Mouse (Mus musculus) forebrain, embryonic 14.5 days (tissue): ENCODE data around the gene Map1b. TPM values are rescaled to one million over a fixed set of nuclear protein-coding genes. Genes with fewer than 3 reads are reported as not detected.

Experiments used
- ATAC-seq: fragments of 200-750 bp; cut with Nextera tagmentation; 2 replicates; pipeline ENCODE4 v1.8.0; 2017; ENCODE audit warnings: mild to moderate bottlenecking, moderate library complexity
- DNase-seq: peaks from one replicate; pipeline ENCODE4 v3.0.0-alpha.2; 2015; ENCODE audit warnings: low spot score
- H3K27ac ChIP-seq: fragments of 300-500 bp; sonication (generic); 2 replicates; pipeline ENCODE4 v1.5.1; 2014; ENCODE audit warnings: low read depth, mild to moderate bottlenecking, control low read depth, low read length, moderate library complexity
- H3K27me3 ChIP-seq: fragments of 300-500 bp; sonication (generic); replicated peaks from 2 replicates; pipeline ENCODE4 v1.6.1; 2014; ENCODE audit warnings: low read length, control low read depth, mixed read lengths; ENCODE audit not compliant: control insufficient read depth, insufficient read depth
- H3K36me3 ChIP-seq: fragments of 300-500 bp; sonication (generic); 2 replicates; pipeline ENCODE4 v1.6.1; 2014; ENCODE audit warnings: low read length, control low read depth; ENCODE audit not compliant: control insufficient read depth, insufficient read depth
- H3K4me1 ChIP-seq: fragments of 300-500 bp; sonication (generic); 2 replicates; pipeline ENCODE4 v1.6.1; 2014; ENCODE audit warnings: antibody characterized with exemption, low read length, control low read depth; ENCODE audit not compliant: control insufficient read depth, insufficient read depth
- H3K4me2 ChIP-seq: fragments of 300-500 bp; sonication (generic); 2 replicates; pipeline ENCODE4 v1.6.1; 2014; ENCODE audit warnings: mild to moderate bottlenecking, control low read depth, low read length
- H3K4me3 ChIP-seq: fragments of 300-500 bp; sonication (generic); 2 replicates; pipeline ENCODE4 v1.5.1; 2014; ENCODE audit warnings: low read depth, low read length, control low read depth
- H3K9ac ChIP-seq: fragments of 300-500 bp; sonication (generic); 2 replicates; pipeline ENCODE4 v1.6.1; 2014; ENCODE audit warnings: mild to moderate bottlenecking, low read length, control low read depth, moderate library complexity
- H3K9me3 ChIP-seq: fragments of 300-500 bp; sonication (generic); replicated peaks from 2 replicates; pipeline ENCODE4 v1.6.1; 2016; ENCODE audit warnings: low read length, control low read depth, mixed read lengths; ENCODE audit not compliant: control insufficient read depth
- WGBS: fragments of 180-500 bp; shearing (Covaris S2); extraction: QIAGEN DNeasy Blood & Tissue Kit; methylation state at CpG from one replicate; pipeline ENCODE4 v1.1.7; 2014; 5-methylcytosine and 5-hydroxymethylcytosine counted together
- polyA plus RNA-seq: library from polyadenylated mRNA; unstranded; fragments of >200 nt; fragmentation: Nextera tagmentation; extraction: Ambion mirVana; gene quantifications from 2 replicates; pipeline ENCODE4 v1.2.1, GENCODE M21; 2014

Map1b gene
- polyA plus RNA-seq, 1 experiment from 2014 or later = 1,380 TPM

DNA sequence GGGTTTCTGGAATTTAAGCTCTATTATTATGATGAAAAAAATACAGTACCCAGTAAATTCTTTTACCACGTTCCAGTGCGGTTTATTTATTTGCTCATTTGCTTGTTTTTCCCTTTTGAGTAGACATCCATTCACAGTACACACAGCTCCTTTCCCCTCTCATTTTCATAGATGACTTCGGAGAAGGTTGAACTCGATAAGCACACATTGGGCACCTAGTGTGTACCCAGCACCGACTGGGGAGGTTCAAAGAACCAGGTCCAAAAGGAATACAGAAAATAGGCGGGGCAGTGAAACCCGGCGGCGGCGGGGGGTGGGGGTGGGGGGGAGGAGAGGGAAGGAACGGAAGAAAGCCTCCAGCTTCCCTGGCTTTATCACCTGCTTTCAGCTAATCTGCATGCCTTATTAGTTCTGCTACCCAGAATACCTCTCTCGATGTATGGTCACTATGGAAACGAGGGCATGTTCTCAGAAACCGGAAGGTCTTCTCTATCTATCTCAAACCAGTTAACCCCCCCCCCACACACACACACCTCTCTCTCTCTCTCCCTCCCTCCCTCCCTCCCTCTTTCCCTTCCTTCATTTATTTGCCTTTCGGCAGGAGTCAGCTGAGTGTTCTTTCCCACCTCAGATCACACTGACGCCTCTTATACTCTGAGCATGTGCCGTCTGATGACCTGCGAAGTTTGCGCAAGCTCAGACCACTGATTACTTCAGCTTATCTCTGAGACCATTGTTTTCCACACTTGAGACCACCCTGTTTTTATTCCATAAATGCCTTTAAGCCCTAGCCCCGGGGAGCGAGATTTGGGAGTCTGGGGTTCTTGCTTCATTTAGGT lies 25.3 kb upstream of the Map1b start:
- no peak overlapping the region; the same call in 1 of the 2 replicates for H3K9ac ChIP-seq
- H3K9me3 ChIP-seq = no peaks in the 10 kb centered on the region
- DNase-seq (peak; percentile 72), ATAC-seq (peak; percentile 80)
- peak overlapping the region; percentile 37 for H3K4me2 ChIP-seq
- H3K4me3 ChIP-seq = peak overlapping the region; percentile 5; the same call in 1 of the 2 replicates
- H3K36me3 ChIP-seq = no peaks in the 10 kb centered on the region
- H3K27ac ChIP-seq = no peak overlapping the region; the same call in 1 of the 2 replicates
- H3K27me3 ChIP-seq = no peaks in the 10 kb centered on the region
- WGBS = 26% methylated on average over 19 of the region's 21 CpGs
- H3K4me1 ChIP-seq = peaks cover 9% of the 10 kb centered on the region

DNA sequence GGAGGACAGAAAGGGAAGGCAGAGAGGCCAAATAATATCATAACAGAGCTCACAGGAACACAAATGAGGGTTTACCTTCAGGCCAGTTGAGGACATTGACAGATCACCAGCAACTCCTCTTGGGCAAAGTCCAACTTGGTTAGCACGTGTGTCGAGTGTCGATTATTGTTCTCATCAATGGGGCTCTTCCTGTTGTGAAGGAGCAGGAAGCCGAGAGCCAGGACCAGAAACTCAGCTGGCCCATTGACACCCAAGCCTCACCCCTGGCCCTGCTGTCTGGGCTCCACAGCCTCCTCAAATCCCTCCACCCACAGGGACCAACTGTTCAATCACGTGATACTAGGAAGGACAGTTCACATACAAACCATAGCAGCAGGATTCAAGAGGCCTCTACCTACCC lies 22.9 kb upstream of the Map1b start:
- Histone ChIP-seq H3K9ac (no peak overlapping the region), H3K27me3 (no peaks in the 10 kb centered on the region), H3K4me2 (no peak overlapping the region)

DNA sequence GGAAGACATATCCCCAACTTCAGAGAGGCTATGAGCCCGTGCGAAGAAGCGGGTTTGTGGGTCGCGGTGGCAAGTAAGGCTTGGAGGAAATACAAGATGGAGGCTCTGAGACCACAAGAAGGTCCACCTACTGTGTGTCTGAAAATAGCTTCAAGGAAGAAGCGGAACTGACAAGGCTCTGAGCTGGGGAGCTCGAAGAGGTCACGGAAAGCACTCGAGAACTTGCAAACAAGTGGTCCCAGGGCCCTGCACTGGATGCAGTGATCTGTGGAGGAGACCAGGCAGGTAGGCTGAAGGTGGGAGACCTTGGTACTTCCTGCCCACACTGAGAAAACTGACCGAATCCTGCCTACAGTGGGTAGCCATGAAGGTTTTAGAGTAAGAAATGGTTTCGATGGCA lies 22.5 kb upstream of the Map1b start:
- H3K4me1 ChIP-seq = peaks cover 9% of the 10 kb centered on the region
- H3K27me3 ChIP-seq = no peaks in the 10 kb centered on the region
- no peak overlapping the region for H3K27ac ChIP-seq
- no peak for ATAC-seq
- H3K9me3 ChIP-seq = no peaks in the 10 kb centered on the region
- H3K4me2 ChIP-seq = no peak overlapping the region
- no peaks in the 10 kb centered on the region for H3K36me3 ChIP-seq
- H3K9ac ChIP-seq = no peak overlapping the region
- no peak overlapping the region for H3K4me3 ChIP-seq
- DNase-seq = no peak
- WGBS = 97% methylated on average over 11 of the region's 11 CpGs

More for the DNA sequence above, 22.9 kb upstream of the Map1b start:
- no peak overlapping the region for H3K4me3 ChIP-seq
- DNase-seq = no peak
- no peak for ATAC-seq
- 87% methylated on average over 5 of the region's 5 CpGs for WGBS
- peaks cover 9% of the 10 kb centered on the region for H3K4me1 ChIP-seq
- H3K9me3 ChIP-seq = no peaks in the 10 kb centered on the region
- no peak overlapping the region for H3K27ac ChIP-seq
- H3K36me3 ChIP-seq = no peaks in the 10 kb centered on the region

DNA sequence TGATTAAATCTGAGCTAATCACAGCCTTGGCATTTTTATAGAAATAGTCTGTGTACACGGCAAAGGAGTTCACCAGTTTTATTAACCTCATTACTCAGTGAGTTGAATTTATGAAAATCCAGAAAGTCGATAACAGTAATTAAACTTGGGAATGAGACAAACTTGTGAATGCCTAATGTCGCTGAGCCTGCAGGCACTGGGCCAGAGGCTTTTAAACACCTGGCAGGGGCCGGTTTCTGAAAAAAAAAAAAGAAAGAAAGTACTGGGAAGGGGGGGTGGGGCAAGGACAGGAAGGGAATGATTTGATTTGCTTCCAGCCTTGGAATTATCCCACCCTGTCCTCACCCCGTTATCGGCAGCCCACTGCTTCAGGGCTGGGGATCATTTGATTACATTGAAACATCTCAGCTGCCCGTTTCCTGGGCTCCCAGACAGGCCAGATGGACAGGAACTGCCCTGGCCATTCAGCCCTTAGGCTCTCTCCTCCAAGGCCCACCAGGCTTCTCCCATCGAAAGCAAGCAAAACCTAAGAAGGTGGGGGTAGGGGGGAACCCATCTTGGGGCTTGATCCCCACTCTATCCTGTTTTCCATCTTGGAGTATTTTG lies 21.7 kb upstream of the Map1b start:
- no peak overlapping the region for H3K9ac ChIP-seq
- 14% methylated on average over 8 of the region's 8 CpGs for WGBS
- no peaks in the 10 kb centered on the region for H3K9me3 ChIP-seq
- H3K27me3 ChIP-seq = no peaks in the 10 kb centered on the region
- no peak overlapping the region for H3K4me3 ChIP-seq
- H3K4me2 ChIP-seq = 0 out of 2 replicates have a peak overlapping the region, but pooled peaks have one; percentile 3
- peak overlapping the region; percentile 14; the same call in 1 of the 2 replicates for H3K27ac ChIP-seq
- peak; percentile 60; the same call in 1 of the 2 replicates for ATAC-seq
- peaks cover 9% of the 10 kb centered on the region for H3K4me1 ChIP-seq
- peak; percentile 55 for DNase-seq
- H3K36me3 ChIP-seq = no peaks in the 10 kb centered on the region

DNA sequence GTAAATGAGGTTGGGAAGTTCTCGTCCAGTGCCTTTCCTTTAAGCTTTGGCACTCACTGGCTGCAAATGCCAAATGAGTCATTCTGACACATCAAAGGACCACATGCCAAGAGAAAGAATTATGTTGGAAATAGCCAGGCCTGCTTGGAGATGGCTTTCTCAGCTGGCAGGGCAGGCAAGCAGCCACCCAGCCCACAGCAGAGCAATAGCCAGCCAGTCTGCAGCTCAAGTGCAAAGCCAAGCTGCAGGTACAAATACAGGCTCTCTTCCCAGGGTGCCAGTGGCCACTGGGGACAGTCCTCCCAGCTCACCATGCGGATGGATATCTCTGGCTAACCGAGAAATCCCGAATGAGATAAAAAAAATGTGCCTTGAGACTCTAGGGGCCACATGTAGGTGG lies 12.1 kb upstream of the Map1b start:
- Histone ChIP-seq H3K4me1 (no peaks in the 10 kb centered on the region), H3K4me3 (no peak overlapping the region), H3K36me3 (no peaks in the 10 kb centered on the region), H3K9me3 (no peaks in the 10 kb centered on the region), H3K9ac (no peak overlapping the region), H3K27me3 (no peaks in the 10 kb centered on the region), H3K27ac (no peak overlapping the region), H3K4me2 (no peak overlapping the region)
- DNase-seq (no peak), ATAC-seq (no peak)
- WGBS = 79% methylated on average over 4 of the region's 4 CpGs

DNA sequence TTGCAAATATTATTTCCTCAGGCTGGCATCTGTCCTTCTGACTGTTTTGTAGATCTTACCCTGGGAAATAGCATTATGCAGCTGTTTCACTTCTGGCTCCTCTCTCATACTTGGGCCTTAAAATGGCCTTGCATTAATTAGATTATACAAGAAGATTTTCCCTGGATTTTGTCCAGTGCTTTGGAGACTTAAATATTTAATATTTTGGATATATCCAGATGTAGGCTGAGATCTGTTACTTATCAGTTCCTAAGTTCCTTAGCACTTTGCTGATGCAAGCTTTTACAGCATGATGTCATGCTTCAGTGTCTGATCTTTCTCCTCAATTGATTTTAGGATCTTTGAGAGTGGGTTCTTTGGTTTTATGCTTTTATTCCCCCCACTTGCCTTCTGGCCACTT lies 11.6 kb upstream of the Map1b start:
- no peak overlapping the region for H3K27ac ChIP-seq
- DNase-seq = no peak

DNA sequence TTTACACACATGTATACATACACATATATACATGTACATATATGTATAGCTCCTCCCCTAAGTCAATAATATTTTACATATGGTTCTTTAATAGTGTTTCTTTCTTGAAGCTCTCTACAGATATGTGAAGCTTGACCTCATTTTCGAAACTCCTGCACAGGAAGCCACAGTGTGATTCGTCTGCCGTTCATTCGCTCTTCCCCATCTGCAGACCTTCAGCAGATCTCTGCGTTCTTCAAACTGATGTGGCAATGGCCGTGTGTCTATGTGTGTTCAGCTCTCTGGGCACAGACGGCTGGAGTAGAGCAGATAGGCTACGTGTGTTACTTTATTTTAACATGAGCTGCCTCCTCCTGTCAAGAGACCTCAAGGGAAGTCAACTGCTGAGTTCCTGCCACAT lies 9.2 kb upstream of the Map1b start:
- H3K9me3 ChIP-seq = no peaks in the 10 kb centered on the region
- H3K9ac ChIP-seq = no peak overlapping the region
- no peaks in the 10 kb centered on the region for H3K4me1 ChIP-seq
- no peak for DNase-seq
- H3K36me3 ChIP-seq = no peaks in the 10 kb centered on the region
- WGBS = 91% methylated on average over 8 of the region's 8 CpGs
- no peak overlapping the region for H3K4me3 ChIP-seq
- H3K27me3 ChIP-seq = no peaks in the 10 kb centered on the region
- H3K4me2 ChIP-seq = no peak overlapping the region
- ATAC-seq = no peak
- no peak overlapping the region for H3K27ac ChIP-seq

More for the DNA sequence above, 11.6 kb upstream of the Map1b start:
- Histone ChIP-seq H3K36me3 (no peaks in the 10 kb centered on the region), H3K9me3 (no peaks in the 10 kb centered on the region), H3K9ac (no peak overlapping the region), H3K27me3 (no peaks in the 10 kb centered on the region), H3K4me3 (no peak overlapping the region), H3K4me2 (no peak overlapping the region), H3K4me1 (no peaks in the 10 kb centered on the region)
- ATAC-seq = no peak

DNA sequence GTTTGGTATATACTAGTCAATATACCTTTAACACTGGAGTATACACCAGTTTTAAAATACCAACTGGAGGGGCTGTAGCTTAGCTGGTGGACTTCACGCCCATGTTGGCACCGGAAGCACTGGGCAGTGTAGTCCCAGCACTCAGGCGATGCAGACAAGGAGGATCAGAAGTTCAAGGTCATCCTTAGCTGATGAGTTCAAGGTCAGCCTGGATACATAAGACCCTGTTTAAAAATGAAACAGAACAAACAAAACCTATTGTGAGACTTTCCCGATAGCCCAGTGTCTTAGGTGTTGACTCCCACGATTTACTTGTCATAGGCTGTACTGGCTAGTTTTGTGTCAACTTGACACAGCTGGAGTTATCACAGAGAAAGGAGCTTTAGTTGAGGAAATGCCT lies 1.5 kb upstream of the Map1b start:
- Histone ChIP-seq H3K4me3 (no peak overlapping the region), H3K27ac (no peak overlapping the region), H3K4me2 (no peak overlapping the region), H3K27me3 (no peaks in the 10 kb centered on the region), H3K36me3 (0 out of 2 replicates have a peak, but pooled peaks cover 3% of the 10 kb centered on the region), H3K9ac (no peak overlapping the region), H3K9me3 (no peaks in the 10 kb centered on the region), H3K4me1 (peaks cover 7% of the 10 kb centered on the region; the same call in 1 of the 2 replicates)
- 94% methylated on average over 5 of the region's 5 CpGs for WGBS
- no peak for DNase-seq
- no peak for ATAC-seq
